Mouse (Mus musculus) midbrain, embryonic 15.5 days (tissue): ENCODE data around the gene Frmd4a. TPM values are rescaled to one million over a fixed set of nuclear protein-coding genes. Genes with fewer than 3 reads are reported as not detected.
"Not testable (repeated sequence)": the region's sequence is repeated elsewhere in the genome, so short reads cannot be mapped to it uniquely, and the experiment has no call there.

Source experiments
- ATAC-seq: fragments of 200-750 bp; cut with Nextera tagmentation; replicated peaks from 2 replicates; pipeline ENCODE4 v1.8.0; 2017; ENCODE audit warnings: moderate TSS enrichment
- H3K27ac ChIP-seq: fragments of 300-500 bp; sonication (generic); 2 replicates; pipeline ENCODE4 v1.5.1; 2015; ENCODE audit warnings: mild to moderate bottlenecking, inconsistent platforms
- H3K27me3 ChIP-seq: fragments of 300-500 bp; sonication (generic); replicated peaks from 2 replicates; pipeline ENCODE4 v1.6.1; 2015; ENCODE audit warnings: inconsistent platforms
- H3K36me3 ChIP-seq: fragments of 300-500 bp; sonication (generic); replicated peaks from 2 replicates; pipeline ENCODE4 v1.6.1; 2015; ENCODE audit warnings: inconsistent platforms
- H3K4me1 ChIP-seq: fragments of 300-500 bp; sonication (generic); 2 replicates; pipeline ENCODE4 v1.6.1; 2015; ENCODE audit warnings: inconsistent platforms
- H3K4me2 ChIP-seq: fragments of 300-500 bp; sonication (generic); 2 replicates; pipeline ENCODE4 v1.6.1; 2015; ENCODE audit warnings: inconsistent platforms, mild to moderate bottlenecking, moderate library complexity
- H3K4me3 ChIP-seq: fragments of 300-500 bp; sonication (generic); 2 replicates; pipeline ENCODE4 v1.5.1; 2015; ENCODE audit warnings: mild to moderate bottlenecking, inconsistent platforms
- H3K9ac ChIP-seq: fragments of 300-500 bp; sonication (generic); 2 replicates; pipeline ENCODE4 v1.6.1; 2015; ENCODE audit warnings: mild to moderate bottlenecking, inconsistent platforms
- H3K9me3 ChIP-seq: fragments of 300-500 bp; sonication (generic); 2 replicates; pipeline ENCODE4 v1.6.1; 2016; ENCODE audit warnings: inconsistent platforms
- WGBS: fragments of 180-500 bp; shearing (Covaris S2); methylation state at CpG from one replicate; pipeline ENCODE4 v1.1.7; 2015; ENCODE audit warnings: mixed read lengths; 5-methylcytosine and 5-hydroxymethylcytosine counted together
- polyA plus RNA-seq: library from polyadenylated mRNA; unstranded; fragments of >200 nt; fragmentation: Nextera tagmentation; extraction: Ambion mirVana; gene quantifications from 2 replicates; pipeline ENCODE4 v1.2.1, GENCODE M21; 2015

The Frmd4a gene
- polyA plus RNA-seq, 1 experiment from 2014 or later, result 62.7 TPM

- no peak for ATAC-seq
- no peaks in the 10 kb centered on the region for H3K36me3 ChIP-seq
- H3K9me3 ChIP-seq, result no peaks in the 10 kb centered on the region
- H3K9ac ChIP-seq, result no peak overlapping the region
- no peak overlapping the region for H3K4me3 ChIP-seq
- no peak overlapping the region for H3K27ac ChIP-seq
- no peak overlapping the region for H3K4me2 ChIP-seq
- H3K4me1 ChIP-seq, result peaks cover 11% of the 10 kb centered on the region; the same call in 1 of the 2 replicates
- 26% methylated on average over 4 of the region's 4 CpGs for WGBS
- no peaks in the 10 kb centered on the region for H3K27me3 ChIP-seq
These were observed 316.7 kb downstream of the Frmd4a start for GRCm38 (mm10) chr2:4334201-4334600.

DNA sequence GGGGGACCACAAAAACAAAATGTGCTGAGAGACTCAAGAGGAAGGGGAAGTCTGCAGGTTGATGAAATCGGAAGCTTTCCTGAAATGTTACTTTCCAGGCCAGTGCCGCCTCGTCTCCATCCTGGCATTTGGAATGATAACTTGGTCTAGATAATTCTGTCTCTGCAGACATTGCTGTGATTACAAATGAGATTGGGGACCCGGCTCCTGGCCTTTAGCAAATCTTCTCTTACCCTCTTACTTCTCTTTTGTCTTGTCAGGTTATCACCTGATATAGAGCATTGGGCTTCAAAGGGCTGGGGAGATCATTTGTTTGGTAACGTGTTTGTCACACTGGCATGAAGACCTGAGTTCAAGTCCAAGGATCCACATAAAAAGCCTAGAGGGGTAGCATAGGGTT, 317.4 kb downstream of the Frmd4a start:
- 83% methylated on average over 5 of the region's 5 CpGs for WGBS
- Histone ChIP-seq H3K4me2 (no peak overlapping the region), H3K36me3 (no peaks in the 10 kb centered on the region)

DNA sequence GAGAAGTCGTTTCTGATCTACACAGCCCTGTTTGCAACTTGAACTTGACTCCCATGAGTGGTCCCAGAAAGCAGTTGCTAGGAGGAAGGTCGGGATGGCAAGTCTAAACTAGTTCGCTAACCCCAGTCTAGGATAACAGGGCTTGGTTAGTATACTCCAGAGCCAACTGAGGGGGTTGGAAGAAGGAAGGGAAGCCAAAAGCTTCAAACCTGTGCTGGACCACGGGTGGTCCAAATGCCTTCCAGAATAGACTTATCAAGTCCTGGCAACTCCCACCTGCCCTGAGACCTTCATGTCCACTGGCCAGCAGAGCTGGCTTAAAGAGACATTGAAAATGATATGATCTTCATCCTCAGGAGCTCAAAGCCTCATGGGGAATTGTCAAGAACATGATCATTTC, 318.4 kb downstream of the Frmd4a start:
- H3K4me1 ChIP-seq, result peaks cover 15% of the 10 kb centered on the region; the same call in 1 of the 2 replicates
- no peak overlapping the region for H3K4me3 ChIP-seq
- H3K9me3 ChIP-seq, result no peaks in the 10 kb centered on the region
- H3K9ac ChIP-seq, result no peak overlapping the region
- H3K4me2 ChIP-seq, result no peak overlapping the region
- H3K36me3 ChIP-seq, result no peaks in the 10 kb centered on the region
- ATAC-seq, result no peak
- H3K27ac ChIP-seq, result no peak overlapping the region
- WGBS, result 67% methylated on average over 4 of the region's 4 CpGs
- H3K27me3 ChIP-seq, result no peaks in the 10 kb centered on the region

More for the DNA sequence above, 317.4 kb downstream of the Frmd4a start:
- Histone ChIP-seq H3K27me3 (no peaks in the 10 kb centered on the region), H3K9me3 (no peaks in the 10 kb centered on the region), H3K4me1 (peaks cover 11% of the 10 kb centered on the region; the same call in 1 of the 2 replicates), H3K4me3 (no peak overlapping the region), H3K9ac (no peak overlapping the region), H3K27ac (no peak overlapping the region)
- no peak for ATAC-seq

GRCm38 (mm10) chr2:4338290-4338689, 320.8 kb downstream of the Frmd4a start:
- H3K4me3 ChIP-seq, H3K4me2 ChIP-seq, ATAC-seq, H3K9me3 ChIP-seq, H3K27ac ChIP-seq, H3K36me3 ChIP-seq, H3K9ac ChIP-seq, H3K27me3 ChIP-seq: not testable (repeated sequence)
- 47% methylated on average over 8 of the region's 8 CpGs for WGBS
- H3K4me1 ChIP-seq, result peaks cover 15% of the 10 kb centered on the region; the same call in 1 of the 2 replicates

GRCm38 (mm10) chr2:4339128-4339527, 321.6 kb downstream of the Frmd4a start:
- no peaks in the 10 kb centered on the region for H3K36me3 ChIP-seq
- no peak overlapping the region for H3K4me2 ChIP-seq
- H3K9me3 ChIP-seq, result no peaks in the 10 kb centered on the region
- H3K4me3 ChIP-seq, result no peak overlapping the region
- no peak overlapping the region for H3K27ac ChIP-seq
- 77% methylated on average over 4 of the region's 4 CpGs for WGBS
- H3K27me3 ChIP-seq, result no peaks in the 10 kb centered on the region
- ATAC-seq, result no peak
- H3K4me1 ChIP-seq, result peaks cover 12% of the 10 kb centered on the region; the same call in 1 of the 2 replicates
- no peak overlapping the region for H3K9ac ChIP-seq

- H3K4me2 ChIP-seq, result no peak overlapping the region
- H3K27me3 ChIP-seq, result no peaks in the 10 kb centered on the region
- WGBS, result 60% methylated on average over 3 of the region's 3 CpGs
These were observed 322.2 kb downstream of the Frmd4a start for GRCm38 (mm10) chr2:4339530-4340218.

DNA sequence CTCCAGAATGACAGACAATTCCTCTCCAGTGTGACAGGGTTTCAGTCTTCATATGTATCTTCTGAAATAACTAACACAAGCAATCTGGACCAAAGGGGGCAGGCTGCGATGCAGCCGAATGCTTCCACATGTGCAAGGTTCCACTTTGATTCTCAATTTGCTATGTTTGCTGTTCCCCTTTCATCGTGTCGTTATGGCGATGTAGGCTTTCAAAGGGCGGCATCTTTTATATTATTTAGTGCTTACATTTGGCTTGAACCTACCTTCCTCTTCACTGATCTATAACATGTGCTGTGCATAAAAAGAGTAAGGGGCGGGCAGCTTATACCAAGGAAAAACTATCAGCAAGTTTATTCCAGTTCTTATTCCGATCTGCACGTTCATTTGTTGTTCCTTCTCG, 322.9 kb downstream of the Frmd4a start:
- Histone ChIP-seq H3K27ac (no peak overlapping the region), H3K9me3 (no peaks in the 10 kb centered on the region), H3K4me1 (peaks cover 9% of the 10 kb centered on the region; the same call in 1 of the 2 replicates), H3K4me3 (no peak overlapping the region), H3K9ac (no peak overlapping the region), H3K4me2 (no peak overlapping the region), H3K27me3 (no peaks in the 10 kb centered on the region), H3K36me3 (no peaks in the 10 kb centered on the region)
- 56% methylated on average over 10 of the region's 10 CpGs for WGBS
- no peak for ATAC-seq

More at GRCm38 (mm10) chr2:4339530-4340218, 322.2 kb downstream of the Frmd4a start:
- no peaks in the 10 kb centered on the region for H3K9me3 ChIP-seq
- no peaks in the 10 kb centered on the region for H3K36me3 ChIP-seq
- no peak overlapping the region for H3K9ac ChIP-seq
- no peak for ATAC-seq
- no peak overlapping the region for H3K27ac ChIP-seq
- no peak overlapping the region for H3K4me3 ChIP-seq
- H3K4me1 ChIP-seq, result peaks cover 9% of the 10 kb centered on the region; the same call in 1 of the 2 replicates

DNA sequence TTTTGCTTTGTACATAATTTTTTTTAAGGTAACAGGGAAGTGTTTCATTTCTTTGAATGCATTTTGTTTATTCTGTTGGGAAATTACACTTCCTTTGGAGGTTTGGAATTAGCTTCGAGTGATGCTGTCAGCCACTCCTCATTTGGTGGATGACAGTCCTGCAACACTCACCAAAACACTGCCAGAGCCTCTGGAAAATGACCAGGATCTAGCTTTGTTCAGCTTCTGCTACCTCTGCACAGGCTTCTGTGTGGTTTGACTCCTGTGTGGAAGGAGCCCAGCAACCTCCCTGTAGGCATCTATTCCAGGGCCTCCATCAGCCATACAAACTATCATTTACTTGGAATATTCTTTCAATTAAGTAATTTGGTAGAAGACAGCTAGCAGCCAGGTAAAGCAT, 323.6 kb downstream of the Frmd4a start:
- Histone ChIP-seq H3K9ac (no peak overlapping the region), H3K4me1 (peaks cover 11% of the 10 kb centered on the region; the same call in 1 of the 2 replicates), H3K27ac (no peak overlapping the region), H3K9me3 (no peaks in the 10 kb centered on the region), H3K36me3 (no peaks in the 10 kb centered on the region), H3K4me3 (no peak overlapping the region), H3K4me2 (no peak overlapping the region), H3K27me3 (no peaks in the 10 kb centered on the region)
- 71% methylated on average over 1 of the region's 1 CpGs for WGBS
- ATAC-seq, result no peak

DNA sequence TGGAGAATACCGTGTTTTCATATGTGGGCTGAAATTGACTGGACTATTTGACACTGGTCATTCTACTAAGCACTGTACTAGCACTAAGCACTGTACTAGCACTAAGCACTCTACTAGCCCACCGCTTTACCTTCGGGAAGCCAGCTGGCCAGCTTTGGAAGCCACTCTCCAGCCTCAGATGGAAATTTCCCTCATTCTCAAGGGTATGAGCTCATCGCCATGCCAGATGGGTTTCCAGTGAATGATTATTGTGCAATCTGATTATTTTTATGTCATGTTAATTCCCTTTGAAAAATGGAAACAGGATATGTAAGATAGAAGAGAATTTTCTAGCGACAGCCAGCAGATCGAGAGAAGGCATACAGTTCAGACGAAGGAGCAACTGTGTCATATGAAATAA, 324.5 kb downstream of the Frmd4a start:
- Histone ChIP-seq H3K4me2 (no peak overlapping the region), H3K4me1 (peaks cover 11% of the 10 kb centered on the region; the same call in 1 of the 2 replicates), H3K4me3 (no peak overlapping the region), H3K36me3 (no peaks in the 10 kb centered on the region), H3K27me3 (no peaks in the 10 kb centered on the region), H3K9me3 (no peaks in the 10 kb centered on the region), H3K9ac (no peak overlapping the region), H3K27ac (no peak overlapping the region)
- no peak for ATAC-seq
- 74% methylated on average over 7 of the region's 7 CpGs for WGBS

GRCm38 (mm10) chr2:4344411-4344810, 326.9 kb downstream of the Frmd4a start:
- H3K4me1 ChIP-seq, result peaks cover 15% of the 10 kb centered on the region; the same call in 1 of the 2 replicates
- no peak overlapping the region for H3K4me2 ChIP-seq
- ATAC-seq, result no peak
- H3K9me3 ChIP-seq, result no peaks in the 10 kb centered on the region
- H3K36me3 ChIP-seq, result no peaks in the 10 kb centered on the region
- H3K27ac ChIP-seq, result no peak overlapping the region
- H3K27me3 ChIP-seq, result no peaks in the 10 kb centered on the region
- H3K4me3 ChIP-seq, result no peak overlapping the region
- H3K9ac ChIP-seq, result no peak overlapping the region
- WGBS, result 78% methylated on average over 5 of the region's 5 CpGs

- no peak for ATAC-seq
- WGBS, result 61% methylated on average over 6 of the region's 6 CpGs
- H3K4me1 ChIP-seq, result peaks cover 11% of the 10 kb centered on the region; the same call in 1 of the 2 replicates
- no peak overlapping the region for H3K9ac ChIP-seq
- no peaks in the 10 kb centered on the region for H3K9me3 ChIP-seq
- H3K4me3 ChIP-seq, result no peak overlapping the region
- no peak overlapping the region for H3K27ac ChIP-seq
- no peaks in the 10 kb centered on the region for H3K36me3 ChIP-seq
- H3K27me3 ChIP-seq, result no peaks in the 10 kb centered on the region
- no peak overlapping the region for H3K4me2 ChIP-seq
These were observed 328.7 kb downstream of the Frmd4a start for GRCm38 (mm10) chr2:4346232-4346631.

DNA sequence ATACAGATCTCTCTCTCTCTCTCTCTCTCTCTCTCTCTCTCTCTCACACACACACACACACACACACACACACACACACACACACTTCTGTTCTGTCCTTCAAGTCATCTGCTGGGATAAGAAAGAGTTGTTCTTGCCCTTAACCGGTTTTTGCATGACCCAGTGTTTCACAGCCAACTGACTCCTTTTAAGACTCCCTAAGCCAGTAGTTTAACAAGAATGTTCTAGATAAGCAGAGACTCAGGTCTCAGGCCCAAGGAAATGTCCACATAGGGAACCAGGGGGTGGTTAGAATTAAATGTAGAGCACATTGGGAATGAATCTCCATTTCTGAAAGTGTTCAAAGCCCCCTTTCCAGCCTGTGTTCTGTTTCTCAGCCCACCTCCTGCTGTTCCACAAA, 329.4 kb downstream of the Frmd4a start:
- Histone ChIP-seq H3K27me3 (no peaks in the 10 kb centered on the region), H3K36me3 (no peaks in the 10 kb centered on the region), H3K9ac (no peak overlapping the region), H3K9me3 (no peaks in the 10 kb centered on the region), H3K27ac (no peak overlapping the region), H3K4me3 (no peak overlapping the region), H3K4me1 (peaks cover 11% of the 10 kb centered on the region; the same call in 1 of the 2 replicates), H3K4me2 (no peak overlapping the region)
- WGBS, result 42% methylated on average over 1 of the region's 1 CpGs
- ATAC-seq, result no peak

DNA sequence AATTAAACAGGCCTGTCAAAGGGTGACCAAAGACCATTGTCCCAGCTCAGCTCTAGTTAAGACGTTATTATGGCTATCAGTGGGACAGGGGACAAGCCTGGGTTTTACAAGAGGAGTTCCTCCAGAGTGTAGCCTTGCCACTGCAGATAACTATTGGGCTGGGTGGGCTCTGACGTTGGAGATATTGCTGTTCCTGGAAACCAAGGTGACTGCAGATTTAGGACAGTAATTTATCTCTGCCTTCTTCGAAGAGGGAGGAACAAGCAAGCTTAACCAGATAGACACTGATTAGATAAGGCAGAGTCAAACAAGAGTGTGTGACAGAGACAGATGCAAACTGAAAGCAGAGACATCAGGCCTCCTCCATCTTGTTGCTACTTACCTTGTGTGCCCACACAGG, 330.3 kb downstream of the Frmd4a start:
- no peaks in the 10 kb centered on the region for H3K27me3 ChIP-seq
- no peaks in the 10 kb centered on the region for H3K36me3 ChIP-seq
- ATAC-seq, result no peak
- H3K4me2 ChIP-seq, result no peak overlapping the region
- no peak overlapping the region for H3K4me3 ChIP-seq
- H3K9ac ChIP-seq, result no peak overlapping the region
- peaks cover 11% of the 10 kb centered on the region; the same call in 1 of the 2 replicates for H3K4me1 ChIP-seq
- WGBS, result 62% methylated on average over 3 of the region's 3 CpGs
- H3K9me3 ChIP-seq, result no peaks in the 10 kb centered on the region
- no peak overlapping the region for H3K27ac ChIP-seq
